Mouse (Mus musculus): ENCODE data around the gene Zfpl1. TPM values are rescaled to one million over a fixed set of nuclear protein-coding genes. Genes with fewer than 3 reads are reported as not detected.
"Not testable (repeated sequence)": the region's sequence is repeated elsewhere in the genome, so short reads cannot be mapped to it uniquely, and the experiment has no call there.

Zfpl1 gene
- polyA plus RNA-seq, 1 experiment, result 22.8 TPM

- Histone ChIP-seq H3K4me1 (ENCODE audit: control insufficient read depth, insufficient read depth, low read length) (peaks cover 8% of the 10 kb centered on the region), H3K27ac (ENCODE audit: control insufficient read depth, insufficient read depth, low read depth, low read length, poor library complexity) (peak overlapping the region; percentile 99), H3K4me3 (replicated peaks; ENCODE audit: control insufficient read depth, low read depth, low read length) (peak overlapping the region; percentile 78)
- 1% methylated on average over 44 of the region's 44 CpGs for WGBS
- TF ChIP-seq CTCF (IDR thresholded peaks at IDR 0.05; ENCODE audit: control insufficient read depth, insufficient read depth, low read length), result no peak
- no peak for TF ChIP-seq POLR2A (IDR thresholded peaks at IDR 0.05; ENCODE audit: borderline replicate concordance, control insufficient read depth, low read depth, low read length)
Measured at GRCm38 (mm10) chr19:6047154-6047898, 37.4 kb downstream of the Zfpl1 start.

- TF ChIP-seq CTCF (IDR thresholded peaks at IDR 0.05; ENCODE audit: control insufficient read depth, insufficient read depth, low read length) (no peak), POLR2A (IDR thresholded peaks at IDR 0.05; ENCODE audit: borderline replicate concordance, control insufficient read depth, low read depth, low read length) (peak; percentile 88; the same call in 1 of the 2 replicates)
- Histone ChIP-seq H3K27ac (ENCODE audit: control insufficient read depth, insufficient read depth, low read depth, low read length, poor library complexity) (peak within 1 kb of the TSS; percentile 99), H3K4me3 (replicated peaks; ENCODE audit: control insufficient read depth, low read depth, low read length) (peak within 1 kb of the TSS; percentile 78), H3K4me1 (ENCODE audit: control insufficient read depth, insufficient read depth, low read length) (peaks cover 8% of the 10 kb centered on the region)
- under 1% methylated on average over 65 of the region's 65 CpGs for WGBS
Measured at GRCm38 (mm10) chr19:6046294-6047153, 38.2 kb downstream of the Zfpl1 start, which contains the start of gene Syvn1. Gene Syvn1 (plus strand): TSS chr19:6046576.

DNA sequence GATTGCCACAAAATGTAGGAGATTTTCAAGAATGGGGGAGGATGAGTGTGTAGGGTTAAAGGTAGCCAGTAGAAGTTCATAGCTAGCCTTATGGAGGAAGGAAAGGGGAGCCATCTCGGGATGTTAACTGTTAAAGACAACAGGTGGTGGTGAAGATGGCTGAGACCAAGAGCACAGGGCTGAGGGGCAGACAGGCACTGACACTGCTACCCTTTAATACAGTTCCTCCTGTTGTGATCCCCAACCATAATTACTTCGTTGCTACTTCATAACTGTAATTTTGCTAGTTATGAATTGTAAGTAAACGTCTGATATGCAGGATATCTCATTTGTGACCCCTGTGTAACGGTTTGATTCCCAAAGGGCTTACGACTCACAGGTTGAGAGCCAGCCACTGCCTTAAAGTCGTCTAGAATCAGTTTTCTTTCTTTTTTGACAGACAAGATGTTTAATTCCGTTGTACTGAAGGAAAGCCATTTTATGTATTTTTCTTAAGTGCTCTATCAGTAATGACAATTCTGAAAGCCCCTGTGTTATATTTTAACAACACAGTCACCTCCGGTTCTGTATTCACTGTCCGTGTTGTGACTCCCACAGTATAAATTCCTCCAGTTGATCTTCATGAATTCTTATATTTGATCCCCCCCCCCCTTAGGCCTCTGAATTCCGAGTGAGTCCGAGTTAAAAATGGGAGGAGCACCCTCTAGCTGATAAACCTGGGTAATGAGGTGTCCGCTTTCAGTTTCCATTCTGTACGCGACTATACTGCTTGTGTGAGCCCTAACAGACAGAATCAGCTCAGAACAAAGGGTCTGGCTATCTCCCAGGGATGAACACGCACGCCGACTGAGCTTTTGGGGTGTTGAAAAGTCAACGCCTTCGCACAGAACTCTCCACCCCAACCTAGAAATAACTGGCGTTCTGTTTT lies 39.1 kb downstream of the Zfpl1 start:
- peak overlapping the region; percentile 99 for H3K27ac ChIP-seq (ENCODE audit: control insufficient read depth, insufficient read depth, low read depth, low read length, poor library complexity)
- peak overlapping the region; percentile 78 for H3K4me3 ChIP-seq (replicated peaks; ENCODE audit: control insufficient read depth, low read depth, low read length)
- 6% methylated on average over 20 of the region's 20 CpGs for WGBS
- H3K4me1 ChIP-seq (ENCODE audit: control insufficient read depth, insufficient read depth, low read length), result peaks cover 8% of the 10 kb centered on the region
- TF ChIP-seq POLR2A (IDR thresholded peaks at IDR 0.05; ENCODE audit: borderline replicate concordance, control insufficient read depth, low read depth, low read length) (no peak), CTCF (IDR thresholded peaks at IDR 0.05; ENCODE audit: control insufficient read depth, insufficient read depth, low read length) (no peak)

- 25% methylated on average over 4 of the region's 4 CpGs for WGBS
- not testable (repeated sequence) for H3K27ac ChIP-seq (ENCODE audit: control insufficient read depth, insufficient read depth, low read depth, low read length, poor library complexity); H3K4me1 ChIP-seq (ENCODE audit: control insufficient read depth, insufficient read depth, low read length); H3K4me3 ChIP-seq (replicated peaks; ENCODE audit: control insufficient read depth, low read depth, low read length)
Measured at GRCm38 (mm10) chr19:6044102-6044501, 40.7 kb downstream of the Zfpl1 start.

DNA sequence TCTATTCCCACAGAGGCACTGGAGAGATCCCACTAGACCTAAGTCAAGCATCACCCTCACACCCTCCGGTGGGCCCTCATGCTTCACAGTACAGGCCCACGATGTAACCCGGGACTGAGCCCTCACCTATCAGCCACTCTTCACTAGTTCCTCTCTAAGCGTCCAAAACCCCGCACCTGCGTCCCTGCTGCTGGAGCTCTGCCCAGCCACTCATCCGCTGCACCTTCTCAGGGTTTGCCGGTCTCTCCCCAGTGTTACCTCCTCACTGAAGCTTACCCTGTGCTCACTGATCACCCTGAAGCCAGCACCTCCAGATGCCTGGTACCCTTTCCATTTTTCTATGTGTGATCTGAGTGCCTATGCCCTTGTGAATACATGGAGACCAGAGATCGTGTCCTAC lies 42.5 kb downstream of the Zfpl1 start:
- TF ChIP-seq CTCF (IDR thresholded peaks at IDR 0.05; ENCODE audit: control insufficient read depth, insufficient read depth, low read length) (no peak), POLR2A (IDR thresholded peaks at IDR 0.05; ENCODE audit: borderline replicate concordance, control insufficient read depth, low read depth, low read length) (no peak)
- Histone ChIP-seq H3K27ac (ENCODE audit: control insufficient read depth, insufficient read depth, low read depth, low read length, poor library complexity) (no peak overlapping the region), H3K4me1 (ENCODE audit: control insufficient read depth, insufficient read depth, low read length) (peaks cover 2% of the 10 kb centered on the region; the same call in 1 of the 2 replicates), H3K4me3 (replicated peaks; ENCODE audit: control insufficient read depth, low read depth, low read length) (no peak overlapping the region)
- WGBS, result 80% methylated on average over 9 of the region's 9 CpGs

GRCm38 (mm10) chr19:6040002-6040401 lies 44.8 kb downstream of the Zfpl1 start:
- peaks cover 1% of the 10 kb centered on the region; the same call in 1 of the 2 replicates for H3K4me1 ChIP-seq (ENCODE audit: control insufficient read depth, insufficient read depth, low read length)
- TF ChIP-seq POLR2A (IDR thresholded peaks at IDR 0.05; ENCODE audit: borderline replicate concordance, control insufficient read depth, low read depth, low read length), result no peak
- TF ChIP-seq CTCF (IDR thresholded peaks at IDR 0.05; ENCODE audit: control insufficient read depth, insufficient read depth, low read length), result no peak
- no peak overlapping the region for H3K27ac ChIP-seq (ENCODE audit: control insufficient read depth, insufficient read depth, low read depth, low read length, poor library complexity)
- no peak overlapping the region for H3K4me3 ChIP-seq (replicated peaks; ENCODE audit: control insufficient read depth, low read depth, low read length)

GRCm38 (mm10) chr19:6038326-6038725 lies 46.4 kb downstream of the Zfpl1 start:
- TF ChIP-seq POLR2A (IDR thresholded peaks at IDR 0.05; ENCODE audit: borderline replicate concordance, control insufficient read depth, low read depth, low read length), result no peak
- TF ChIP-seq CTCF (IDR thresholded peaks at IDR 0.05; ENCODE audit: control insufficient read depth, insufficient read depth, low read length), result no peak
- 50% methylated on average over 7 of the region's 7 CpGs for WGBS
- H3K4me1 ChIP-seq (ENCODE audit: control insufficient read depth, insufficient read depth, low read length), result peaks cover 1% of the 10 kb centered on the region; the same call in 1 of the 2 replicates
- no peak overlapping the region for H3K27ac ChIP-seq (ENCODE audit: control insufficient read depth, insufficient read depth, low read depth, low read length, poor library complexity)
- H3K4me3 ChIP-seq (replicated peaks; ENCODE audit: control insufficient read depth, low read depth, low read length), result no peak overlapping the region

All from bone marrow, adult 2 months (tissue).